Mouse (Mus musculus): ENCODE data around the gene Necab3.

DNA sequence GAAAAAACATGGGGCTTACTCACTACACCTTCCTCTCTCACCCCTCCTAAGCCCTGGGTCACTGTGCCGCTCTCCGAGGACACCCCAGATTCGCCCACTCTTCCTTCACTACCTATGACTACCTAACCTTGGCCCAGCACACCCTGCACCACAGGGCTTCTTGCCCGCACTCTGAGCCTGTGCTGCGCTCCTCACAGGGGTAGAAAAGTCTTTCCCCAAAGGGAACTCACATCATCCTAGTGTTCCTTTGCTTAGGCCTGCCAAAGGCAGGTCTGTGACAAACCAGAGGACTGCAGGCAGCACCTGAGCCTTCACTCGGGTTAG, 19.0 kb upstream of the Necab3 start:
- TF ChIP-seq FLI1 (IDR thresholded peaks at IDR 0.05; ENCODE audit: low read length) (no peak), GATA1 (IDR thresholded peaks at IDR 0.05; ENCODE audit: borderline replicate concordance, low read length) (no peak)
